ENCODE assay signal across 21 mouse cellular contexts in genomic region chr10:74621837-74622236, GRCm38 (mm10).
A peak's percentile ranks its signal among the peaks of the same experiment; 100 is the strongest.
DNase-seq lines count a peak whose midpoint lies in the region; ATAC-seq and TF ChIP-seq lines count a peak whose summit lies in the region.
"Had no signal": no experiment of that assay in that cellular context is flagged by ENCODE, and none has a peak within 500 bp of the region (broad histone marks: within the 10 kb centered on the region; RNA-seq: fewer than 3 reads in every experiment).

No protein-coding gene starts in this region.

- no peak overlapping the region for H3K4me2 ChIP-seq in intestine, postnatal 0 days (replicated peaks; ENCODE audit: low read depth)
- no peak overlapping the region for H3K4me2 ChIP-seq in intestine, embryonic 15.5 days (replicated peaks)
- H3K4me2 ChIP-seq: embryonic facial prominence, embryonic 15.5 days; forebrain, embryonic 13.5 days; heart, embryonic 13.5 days; liver, embryonic 13.5 days; neural tube, embryonic 13.5 days had no signal

- no peak overlapping the region for H3K27ac ChIP-seq in intestine, postnatal 0 days (ENCODE audit: low read depth, low read length)
- H3K27ac ChIP-seq in intestine, embryonic 15.5 days: no peak overlapping the region
- H3K27ac ChIP-seq: embryonic facial prominence, embryonic 15.5 days; forebrain, embryonic 13.5 days; heart, embryonic 13.5 days; hindbrain, embryonic 10.5 days; limb, embryonic 10.5 days; liver, embryonic 13.5 days; neural tube, embryonic 13.5 days had no signal

- peak; percentile 47 for TF ChIP-seq CTCF in intestine, postnatal 0 days (IDR thresholded peaks at IDR 0.05; ENCODE audit: low read depth)
- TF ChIP-seq CTCF in brain, embryonic 14.5 days (IDR thresholded peaks at IDR 0.05; ENCODE audit: borderline replicate concordance, extremely low read depth, insufficient read depth, insufficient read length): no peak

- no peak overlapping the region for H3K9ac ChIP-seq in intestine, postnatal 0 days (ENCODE audit: low read depth, low read length)
- H3K9ac ChIP-seq in intestine, embryonic 15.5 days: no peak overlapping the region
- H3K9ac ChIP-seq: embryonic facial prominence, embryonic 15.5 days; forebrain, embryonic 13.5 days; heart, embryonic 13.5 days; liver, embryonic 13.5 days; neural tube, embryonic 13.5 days had no signal

- no peak for TF ChIP-seq POLR2A in brain, embryonic 14.5 days (IDR thresholded peaks at IDR 0.05; ENCODE audit: borderline replicate concordance, extremely low read depth, insufficient read depth, insufficient read length, poor library complexity, severe bottlenecking)

- H3K36me3 ChIP-seq in intestine, postnatal 0 days (ENCODE audit: control insufficient read depth, insufficient read depth): no peaks in the 10 kb centered on the region
- H3K36me3 ChIP-seq in intestine, embryonic 15.5 days: no peaks in the 10 kb centered on the region
- H3K36me3 ChIP-seq: embryonic facial prominence, embryonic 15.5 days; G1E; heart, embryonic 13.5 days; hindbrain, embryonic 10.5 days; limb, embryonic 10.5 days; liver, embryonic 13.5 days; neural tube, embryonic 13.5 days had no signal

- H3K4me1 ChIP-seq in intestine, postnatal 0 days (replicated peaks; ENCODE audit: control insufficient read depth, insufficient read depth, low read length): no peaks in the 10 kb centered on the region
- H3K4me1 ChIP-seq in intestine, embryonic 15.5 days (replicated peaks): no peaks in the 10 kb centered on the region
- H3K4me1 ChIP-seq: embryonic facial prominence, embryonic 15.5 days; forebrain, embryonic 13.5 days; heart, embryonic 13.5 days; hindbrain, embryonic 10.5 days; limb, embryonic 10.5 days; liver, embryonic 13.5 days; neural tube, embryonic 13.5 days had no signal

- ATAC-seq in intestine, postnatal 0 days: no peak
- ATAC-seq in intestine, embryonic 15.5 days: no peak
- ATAC-seq: activated CD4-positive, CD25-positive, alpha-beta regulatory T cell, adult 4 months; forebrain, embryonic 13.5 days had no signal

- H3K27me3 ChIP-seq in intestine, postnatal 0 days (replicated peaks; ENCODE audit: control insufficient read depth, insufficient read depth, low read length): no peaks in the 10 kb centered on the region
- no peaks in the 10 kb centered on the region for H3K27me3 ChIP-seq in intestine, embryonic 15.5 days (replicated peaks)
- H3K27me3 ChIP-seq: embryonic facial prominence, embryonic 15.5 days; forebrain, embryonic 13.5 days; heart, embryonic 13.5 days; liver, embryonic 13.5 days; neural tube, embryonic 13.5 days had no signal

- H3K9me3 ChIP-seq in intestine, postnatal 0 days (ENCODE audit: control insufficient read depth): no peaks in the 10 kb centered on the region
- H3K9me3 ChIP-seq in intestine, embryonic 15.5 days: no peaks in the 10 kb centered on the region
- H3K9me3 ChIP-seq: embryonic facial prominence, embryonic 15.5 days; forebrain, embryonic 13.5 days; heart, embryonic 13.5 days; hindbrain, embryonic 10.5 days; limb, embryonic 10.5 days; liver, embryonic 13.5 days; neural tube, embryonic 13.5 days had no signal

- H3K4me3 ChIP-seq in intestine, postnatal 0 days (ENCODE audit: low read depth, low read length): no peak overlapping the region
- H3K4me3 ChIP-seq in intestine, embryonic 15.5 days (replicated peaks): no peak overlapping the region
- H3K4me3 ChIP-seq: embryonic facial prominence, embryonic 15.5 days; forebrain, embryonic 13.5 days; heart, embryonic 13.5 days; hindbrain, embryonic 10.5 days; limb, embryonic 10.5 days; liver, embryonic 13.5 days; neural tube, embryonic 13.5 days had no signal

- 35% methylated on average over 2 of the region's 2 CpGs for WGBS in intestine, postnatal 0 days
- 31% methylated on average over 2 of the region's 2 CpGs for WGBS in intestine, embryonic 15.5 days

- DNase-seq in embryo, embryonic 11 days: peak; percentile 27
- no peak for DNase-seq in embryo, embryonic 10 days (ENCODE audit: low spot score)
- DNase-seq in 416B (ENCODE audit: low read depth): peak; percentile 23
- DNase-seq in brain, embryonic 14.5 days (ENCODE audit: low read depth): peak; percentile 69
- DNase-seq in heart, adult 18-20 months: no peak
- DNase-seq in thymus, postnatal 10 days (ENCODE audit: low spot score in 2 of 2): no peak
- DNase-seq: cerebellum, adult 9-10 months; gastrocnemius, postnatal 14 days; kidney, adult 9 months; liver, embryonic 13.5 days; thymus, postnatal 4 days had no signal

Comparison
In these comparisons a context has a peak if more than half of its experiments do, and no peak if none do; other contexts are left out.
1. DNase-seq: peak in embryo, embryonic 11 days (single experiment), 416B (single experiment) and brain, embryonic 14.5 days (single experiment); none in embryo, embryonic 10 days (single experiment), heart, adult 18-20 months (0 of 2) and thymus, postnatal 10 days (0 of 2).